Mouse (Mus musculus) kidney, postnatal 0 days (tissue): ENCODE measurements around the gene Map3k10. TPM values are rescaled to one million over a fixed set of nuclear protein-coding genes. Genes with fewer than 3 reads are reported as not detected.
A peak's percentile ranks its signal among the peaks of the same experiment; 100 is the strongest.
"Not testable (repeated sequence)": the region's sequence is repeated elsewhere in the genome, so short reads cannot be mapped to it uniquely, and the experiment has no call there.

Experiments used
- ATAC-seq: fragments of 200-750 bp; cut with Nextera tagmentation; replicated peaks from 2 replicates; pipeline ENCODE4 v1.8.0; 2017; ENCODE audit warnings: low read depth, moderate number of reproducible peaks, moderate TSS enrichment, moderate library complexity; ENCODE audit not compliant: low FRiP score
- DNase-seq: peaks from one replicate; pipeline ENCODE4 v3.0.0-alpha.2; 2016; ENCODE audit warnings: low spot score
- H3K27ac ChIP-seq: fragments of 300-500 bp; sonication (generic); 2 replicates; pipeline ENCODE4 v1.5.1; 2014; ENCODE audit warnings: mild to moderate bottlenecking
- H3K27me3 ChIP-seq: fragments of 300-500 bp; sonication (generic); 2 replicates; pipeline ENCODE4 v1.6.1; 2014; ENCODE audit warnings: low read length, mixed read lengths; ENCODE audit not compliant: insufficient read depth
- H3K36me3 ChIP-seq: fragments of 300-500 bp; sonication (generic); 2 replicates; pipeline ENCODE4 v1.6.1; 2014; ENCODE audit warnings: low read length, mixed read lengths; ENCODE audit not compliant: insufficient read depth
- H3K4me1 ChIP-seq: fragments of 300-500 bp; sonication (generic); replicated peaks from 2 replicates; pipeline ENCODE4 v1.6.1; 2014; ENCODE audit warnings: antibody characterized with exemption, low read length, mixed read lengths; ENCODE audit not compliant: insufficient read depth
- H3K4me2 ChIP-seq: fragments of 300-500 bp; sonication (generic); 2 replicates; pipeline ENCODE4 v1.6.1; 2014; ENCODE audit warnings: mild to moderate bottlenecking, low read length, moderate library complexity, mixed read lengths
- H3K4me3 ChIP-seq: fragments of 300-500 bp; sonication (generic); replicated peaks from 2 replicates; pipeline ENCODE4 v1.5.1; 2014; ENCODE audit warnings: low read depth, low read length
- H3K9ac ChIP-seq: fragments of 300-500 bp; sonication (generic); 2 replicates; pipeline ENCODE4 v1.6.1; 2014; ENCODE audit warnings: low read depth, low read length
- H3K9me3 ChIP-seq: fragments of 300-500 bp; sonication (generic); replicated peaks from 2 replicates; pipeline ENCODE4 v1.6.1; 2016; ENCODE audit warnings: low read length, inconsistent platforms, mixed read lengths
- CTCF ChIP-seq: IDR thresholded peaks from 2 replicates; pipeline ENCODE4 v1.5.1; 2016; ENCODE audit warnings: antibody characterized with exemption, low read depth, mild to moderate bottlenecking, moderate library complexity
- WGBS: fragments of 180-500 bp; shearing (Covaris S2); extraction: QIAGEN DNeasy Blood & Tissue Kit; methylation state at CpG from one replicate; pipeline ENCODE4 v1.1.7; 2014; 5-methylcytosine and 5-hydroxymethylcytosine counted together
- polyA plus RNA-seq: library from polyadenylated mRNA; unstranded; fragments of >200 nt; fragmentation: Nextera tagmentation; extraction: Ambion mirVana; gene quantifications from 2 replicates; pipeline ENCODE4 v1.2.1, GENCODE M21; 2015

The Map3k10 gene
- polyA plus RNA-seq, 1 experiment from 2014 or later, result 6.8 TPM

DNA sequence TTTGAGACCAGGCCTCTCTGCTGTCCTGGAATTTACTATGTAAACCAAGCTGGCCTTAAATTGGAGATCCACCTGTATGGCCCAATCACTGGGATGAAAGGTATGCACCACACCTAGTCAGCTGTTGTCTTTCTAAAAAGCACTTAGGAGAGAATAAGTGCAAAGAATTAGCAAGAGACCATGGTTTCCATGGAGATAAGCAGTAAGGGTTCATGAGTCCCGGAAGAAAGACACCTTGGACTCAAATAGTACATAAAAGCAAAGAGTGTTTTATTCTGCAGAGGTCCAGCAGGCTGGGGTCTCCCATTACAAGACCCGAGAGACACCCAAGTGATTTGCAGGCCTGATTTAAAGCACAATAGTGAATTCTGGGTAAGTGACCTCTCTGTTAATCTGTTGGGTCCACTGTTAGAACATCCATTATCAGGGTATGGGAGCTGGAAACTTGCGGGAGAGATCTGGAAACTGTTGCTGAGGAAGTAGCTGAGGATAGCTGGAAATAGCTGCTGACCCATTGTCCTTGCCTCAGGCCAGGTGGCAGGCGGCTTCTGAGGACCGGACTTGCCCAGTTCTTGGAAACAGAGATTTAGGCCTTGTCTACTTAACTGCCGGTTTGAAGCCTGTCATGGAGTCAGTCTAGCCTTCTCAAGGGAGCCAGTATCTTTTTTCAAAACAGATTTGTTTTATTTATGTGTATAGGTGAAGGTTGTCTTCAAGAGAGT lies 27.0 kb downstream of the Map3k10 start:
- WGBS, result 77% methylated on average over 6 of the region's 6 CpGs
- no peaks in the 10 kb centered on the region for H3K4me1 ChIP-seq
- ATAC-seq, result no peak
- no peak overlapping the region for H3K4me2 ChIP-seq
- TF ChIP-seq CTCF, result no peak
- H3K27ac ChIP-seq, result no peak overlapping the region
- no peak overlapping the region for H3K9ac ChIP-seq
- no peaks in the 10 kb centered on the region for H3K36me3 ChIP-seq
- H3K9me3 ChIP-seq, result no peaks in the 10 kb centered on the region
- 0 out of 2 replicates have a peak, but pooled peaks cover 2% of the 10 kb centered on the region for H3K27me3 ChIP-seq
- no peak for DNase-seq
- H3K4me3 ChIP-seq, result no peak overlapping the region

DNA sequence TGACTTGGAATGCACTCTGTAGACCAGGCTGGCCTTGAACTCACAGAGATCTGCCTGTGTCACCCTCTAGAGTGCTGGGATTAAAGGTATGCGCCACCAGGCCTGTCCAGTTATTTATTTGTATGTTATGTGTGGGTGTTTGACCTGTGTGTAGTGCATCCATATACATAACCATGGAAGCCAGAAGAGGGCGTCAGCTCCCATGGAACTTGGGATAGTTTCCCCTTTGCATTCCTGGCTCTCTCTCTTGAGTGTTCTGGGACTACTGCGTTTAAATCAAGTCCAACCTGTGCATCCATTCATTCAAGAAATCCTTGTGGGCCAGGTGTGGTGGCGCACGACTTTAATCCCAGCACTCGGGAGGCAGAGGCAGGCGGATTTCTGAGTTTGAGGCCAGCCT lies 27.9 kb downstream of the Map3k10 start:
- H3K4me3 ChIP-seq, result no peak overlapping the region
- DNase-seq (no peak), ATAC-seq (no peak)
- no peak overlapping the region for H3K4me2 ChIP-seq
- H3K9ac ChIP-seq, result no peak overlapping the region
- no peak overlapping the region for H3K27ac ChIP-seq
- no peak for TF ChIP-seq CTCF
- no peaks in the 10 kb centered on the region for H3K27me3 ChIP-seq
- H3K36me3 ChIP-seq, result no peaks in the 10 kb centered on the region
- 82% methylated on average over 7 of the region's 7 CpGs for WGBS
- H3K9me3 ChIP-seq, result no peaks in the 10 kb centered on the region
- no peaks in the 10 kb centered on the region for H3K4me1 ChIP-seq

DNA sequence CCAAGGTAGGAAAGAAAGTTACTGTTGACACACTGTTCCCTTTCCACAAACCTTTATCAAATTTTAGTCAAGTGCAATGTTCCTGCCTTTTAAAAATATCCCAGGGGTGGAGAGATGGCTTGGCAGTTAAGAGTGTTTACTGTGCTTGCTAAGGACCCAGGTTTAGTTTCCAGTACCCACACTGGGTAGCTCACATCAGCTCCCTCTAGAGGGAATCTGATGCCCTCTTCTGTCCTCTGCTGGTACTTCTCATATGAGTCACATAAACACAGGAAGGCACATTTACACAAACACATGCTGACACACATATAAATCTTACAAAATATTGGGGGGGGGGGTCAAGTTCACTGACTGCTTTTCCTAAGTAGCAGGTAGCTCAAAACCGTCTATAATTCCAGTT lies 29.9 kb downstream of the Map3k10 start:
- Histone ChIP-seq H3K4me1 (no peaks in the 10 kb centered on the region), H3K27me3 (no peaks in the 10 kb centered on the region), H3K9me3 (no peaks in the 10 kb centered on the region), H3K36me3 (no peaks in the 10 kb centered on the region), H3K27ac (no peak overlapping the region), H3K4me3 (no peak overlapping the region), H3K4me2 (no peak overlapping the region), H3K9ac (no peak overlapping the region)
- TF ChIP-seq CTCF, result peak; percentile 11; the same call in 1 of the 2 replicates
- 50% methylated on average over 1 of the region's 1 CpGs for WGBS
- DNase-seq (no peak), ATAC-seq (no peak)

GRCm38 (mm10) chr7:27635094-27635493 lies 39.3 kb downstream of the Map3k10 start:
- H3K4me2 ChIP-seq, H3K9me3 ChIP-seq, H3K4me1 ChIP-seq, H3K27me3 ChIP-seq, H3K4me3 ChIP-seq, H3K9ac ChIP-seq, H3K27ac ChIP-seq, DNase-seq, ATAC-seq: not testable (repeated sequence)
- peaks cover 46% of the 10 kb centered on the region for H3K36me3 ChIP-seq
- 96% methylated on average over 2 of the region's 2 CpGs for WGBS

DNA sequence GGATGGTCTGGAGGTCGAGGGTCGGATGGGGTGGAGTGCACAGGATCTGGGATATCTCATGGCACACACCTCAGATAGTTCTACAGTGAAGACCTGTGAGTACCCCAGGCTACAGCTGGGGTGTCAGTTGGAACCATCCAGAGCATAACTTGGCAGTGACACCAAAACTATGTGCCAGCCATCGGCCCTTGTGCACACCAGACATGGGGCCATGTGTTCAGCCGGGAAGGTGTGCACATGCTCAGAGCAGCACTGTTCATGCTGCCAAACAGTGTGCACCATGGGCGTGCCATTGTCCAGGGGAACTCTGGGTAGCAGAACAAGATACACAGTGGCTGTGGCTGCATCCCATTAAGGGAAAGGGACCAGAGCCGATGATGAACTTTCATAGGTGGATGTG lies 39.7 kb downstream of the Map3k10 start:
- H3K4me2 ChIP-seq, result no peak overlapping the region
- H3K36me3 ChIP-seq, result peaks cover 47% of the 10 kb centered on the region
- no peaks in the 10 kb centered on the region for H3K9me3 ChIP-seq
- no peak overlapping the region for H3K27ac ChIP-seq
- H3K9ac ChIP-seq, result no peak overlapping the region
- TF ChIP-seq CTCF, result no peak
- no peak overlapping the region for H3K4me3 ChIP-seq
- ATAC-seq (no peak), DNase-seq (no peak)
- no peaks in the 10 kb centered on the region for H3K4me1 ChIP-seq
- WGBS, result 94% methylated on average over 6 of the region's 6 CpGs
- no peaks in the 10 kb centered on the region for H3K27me3 ChIP-seq

GRCm38 (mm10) chr7:27633166-27633565 lies 41.2 kb downstream of the Map3k10 start:
- no peak overlapping the region for H3K4me3 ChIP-seq
- no peak overlapping the region for H3K27ac ChIP-seq
- H3K4me1 ChIP-seq, result no peaks in the 10 kb centered on the region
- no peak overlapping the region for H3K4me2 ChIP-seq
- no peaks in the 10 kb centered on the region for H3K9me3 ChIP-seq
- 89% methylated on average over 6 of the region's 6 CpGs for WGBS
- DNase-seq (no peak), ATAC-seq (no peak)
- H3K36me3 ChIP-seq, result peaks cover 61% of the 10 kb centered on the region
- TF ChIP-seq CTCF, result no peak
- H3K27me3 ChIP-seq, result no peaks in the 10 kb centered on the region
- H3K9ac ChIP-seq, result no peak overlapping the region

DNA sequence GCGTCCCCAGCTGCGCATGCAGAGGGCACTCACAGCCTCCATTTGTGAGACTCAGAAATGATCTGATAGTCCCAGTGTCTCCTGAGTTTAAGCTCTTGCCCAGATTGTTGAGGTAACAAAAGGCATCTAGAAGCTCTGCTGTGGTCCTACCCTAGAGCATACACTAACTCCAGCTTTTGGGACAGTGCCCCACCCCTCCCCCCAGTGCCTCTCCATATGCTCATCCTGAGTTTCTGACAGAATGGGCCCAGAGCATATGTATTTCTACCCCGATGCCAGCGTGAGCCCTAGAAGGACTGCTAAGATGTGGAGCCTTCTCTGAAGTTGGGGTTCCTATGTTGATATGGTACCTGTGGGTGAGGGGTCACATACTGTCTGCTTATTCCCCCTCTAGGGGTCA lies 43.0 kb downstream of the Map3k10 start:
- TF ChIP-seq CTCF, result no peak

GRCm38 (mm10) chr7:27628816-27629215 lies 45.6 kb downstream of the Map3k10 start:
- not testable (repeated sequence) for H3K9ac ChIP-seq, DNase-seq, H3K27ac ChIP-seq, H3K4me2 ChIP-seq, H3K4me1 ChIP-seq, ATAC-seq, H3K9me3 ChIP-seq, H3K4me3 ChIP-seq, H3K27me3 ChIP-seq
- H3K36me3 ChIP-seq, result peaks cover 70% of the 10 kb centered on the region
- WGBS, result 95% methylated on average over 7 of the region's 7 CpGs

More for the DNA sequence above, 43.0 kb downstream of the Map3k10 start:
- no peak for DNase-seq
- Histone ChIP-seq H3K9me3 (no peaks in the 10 kb centered on the region), H3K27me3 (no peaks in the 10 kb centered on the region), H3K9ac (no peak overlapping the region), H3K27ac (no peak overlapping the region), H3K4me1 (no peaks in the 10 kb centered on the region), H3K4me2 (no peak overlapping the region), H3K4me3 (no peak overlapping the region), H3K36me3 (peaks cover 65% of the 10 kb centered on the region)
- no peak for ATAC-seq
- 99% methylated on average over 4 of the region's 4 CpGs for WGBS
